Mouse (Mus musculus) ovary, postnatal 10 days (tissue): Measurements from ENCODE around the gene Grik1.

Experiments
- DNase-seq: peaks from one replicate; pipeline ENCODE4 v3.0.0; 2022; ENCODE audit warnings: low spot score

The Grik1 gene

GRCm38 (mm10) chr16:87957449-87957848 lies 332.6 kb downstream of the Grik1 start:
- DNase-seq = no peak

GRCm38 (mm10) chr16:87956178-87956577 lies 333.9 kb downstream of the Grik1 start:
- DNase-seq = no peak

GRCm38 (mm10) chr16:87954715-87955441 lies 335.2 kb downstream of the Grik1 start:
- no peak for DNase-seq

- DNase-seq = no peak
Observed at GRCm38 (mm10) chr16:87953176-87953575, 336.9 kb downstream of the Grik1 start.

- DNase-seq = no peak
Observed at GRCm38 (mm10) chr16:87949881-87950280, 340.2 kb downstream of the Grik1 start.

GRCm38 (mm10) chr16:87948122-87948521 lies 341.9 kb downstream of the Grik1 start:
- no peak for DNase-seq

- DNase-seq = no peak
Observed at GRCm38 (mm10) chr16:87944318-87944717, 345.7 kb downstream of the Grik1 start.

GRCm38 (mm10) chr16:87942103-87942865 lies 347.8 kb downstream of the Grik1 start:
- no peak for DNase-seq

- DNase-seq = no peak
Observed at GRCm38 (mm10) chr16:87934685-87935084, 355.4 kb downstream of the Grik1 start.

- DNase-seq = no peak
Observed at GRCm38 (mm10) chr16:87931358-87931757, 358.7 kb downstream of the Grik1 start.

GRCm38 (mm10) chr16:87930519-87930918 lies 359.5 kb downstream of the Grik1 start:
- DNase-seq = no peak

- no peak for DNase-seq
Observed at GRCm38 (mm10) chr16:87928671-87929070, 361.4 kb downstream of the Grik1 start.

GRCm38 (mm10) chr16:87917897-87918296 lies 372.2 kb downstream of the Grik1 start:
- no peak for DNase-seq

- no peak for DNase-seq
Observed at GRCm38 (mm10) chr16:87917157-87917546, 372.9 kb downstream of the Grik1 start.

GRCm38 (mm10) chr16:87916209-87917156 lies 373.6 kb downstream of the Grik1 start:
- DNase-seq = no peak

- DNase-seq = no peak
Observed at GRCm38 (mm10) chr16:87915156-87915555, 374.9 kb downstream of the Grik1 start.

GRCm38 (mm10) chr16:87913781-87914180 lies 376.3 kb downstream of the Grik1 start:
- no peak for DNase-seq

GRCm38 (mm10) chr16:87911201-87911600 lies 378.9 kb downstream of the Grik1 start:
- DNase-seq = no peak

- no peak for DNase-seq
Observed at GRCm38 (mm10) chr16:87902049-87902448, 388.0 kb downstream of the Grik1 start.

GRCm38 (mm10) chr16:87901189-87901588 lies 388.9 kb downstream of the Grik1 start:
- DNase-seq = no peak

GRCm38 (mm10) chr16:87875927-87876326 lies 414.1 kb downstream of the Grik1 start:
- no peak for DNase-seq

GRCm38 (mm10) chr16:87864526-87864925 lies 425.5 kb downstream of the Grik1 start:
- DNase-seq = no peak
